19 mouse cellular contexts compared by ENCODE assay signal in the genomic region with DNA sequence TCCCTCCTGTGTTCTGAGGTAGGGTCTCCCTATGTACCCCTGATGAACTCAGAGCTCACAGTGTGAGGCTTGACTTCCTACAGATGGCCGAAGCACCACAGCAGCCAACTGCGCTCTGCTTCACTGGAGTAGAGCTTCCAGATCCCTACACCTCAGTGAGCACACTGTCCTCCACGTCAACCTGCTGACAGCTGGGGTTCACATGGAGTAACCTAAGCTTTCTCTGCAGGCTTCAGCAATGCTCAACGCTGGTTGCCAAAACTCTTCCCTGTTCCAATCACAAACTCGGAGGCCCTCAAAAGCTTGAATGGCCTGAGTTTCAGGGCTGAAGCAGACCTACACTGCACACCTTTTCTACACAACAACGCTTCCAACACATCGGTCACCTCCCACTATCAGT. TPM values are rescaled to one million over a fixed set of nuclear protein-coding genes. Genes with fewer than 3 reads are reported as not detected.
DNase-seq lines count a peak whose midpoint lies in the region; ATAC-seq and TF ChIP-seq lines count a peak whose summit lies in the region.
"Had no signal": no experiment of that assay in that cellular context is flagged by ENCODE, and none has a peak within 500 bp of the region (broad histone marks: within the 10 kb centered on the region; RNA-seq: fewer than 3 reads in every experiment).

No protein-coding gene starts in this region.

- no peaks in the 10 kb centered on the region for H3K27me3 ChIP-seq in liver, embryonic 15.5 days
- H3K27me3 ChIP-seq in liver, postnatal 0 days (ENCODE audit: insufficient read depth, low read length): no peaks in the 10 kb centered on the region
- H3K27me3 ChIP-seq: forebrain, embryonic 15.5 days; neural tube, embryonic 15.5 days had no signal

- no peak overlapping the region for H3K9ac ChIP-seq in liver, embryonic 15.5 days
- no peak overlapping the region for H3K9ac ChIP-seq in liver, postnatal 0 days (replicated peaks)
- H3K9ac ChIP-seq: forebrain, embryonic 15.5 days; lung, embryonic 14.5 days; neural tube, embryonic 15.5 days had no signal

- no peak overlapping the region for H3K4me2 ChIP-seq in liver, embryonic 15.5 days
- no peak overlapping the region for H3K4me2 ChIP-seq in liver, postnatal 0 days (ENCODE audit: low read depth, low read length)
- H3K4me2 ChIP-seq: forebrain, embryonic 15.5 days; heart, embryonic 11.5 days; liver, embryonic 11.5 days; lung, embryonic 14.5 days; neural tube, embryonic 15.5 days had no signal

- ATAC-seq in liver, embryonic 15.5 days (ENCODE audit: insufficient read depth): no peak
- no peak for ATAC-seq in liver, postnatal 0 days
- ATAC-seq: forebrain, embryonic 15.5 days; hindbrain, embryonic 16.5 days; intestine, embryonic 16.5 days; midbrain, embryonic 16.5 days had no signal

- H3K4me3 ChIP-seq in liver, embryonic 15.5 days (replicated peaks): no peak overlapping the region
- H3K4me3 ChIP-seq in liver, postnatal 0 days (ENCODE audit: low read depth, low read length): no peak overlapping the region
- H3K4me3 ChIP-seq: embryonic facial prominence, embryonic 10.5 days; forebrain, embryonic 15.5 days; neural tube, embryonic 15.5 days had no signal

- peak; percentile 32 for DNase-seq in gastrocnemius, postnatal 25 days
- no peak for DNase-seq in gastrocnemius, postnatal 36 days
- DNase-seq in liver, postnatal 0 days: no peak
- DNase-seq in cerebellum, adult 8-10 months: peak; percentile 49
- peak; percentile 42 to 56 for DNase-seq in cerebellum, postnatal 36 days
- DNase-seq in ovary, adult 18-20 months (ENCODE audit: low spot score): no peak
- no peak for DNase-seq in frontal cortex, postnatal 14 days (ENCODE audit: low spot score in 2 of 2)
- DNase-seq: adrenal gland, postnatal 36 days; lung, embryonic 14.5 days had no signal

- no peaks in the 10 kb centered on the region for H3K9me3 ChIP-seq in liver, embryonic 15.5 days (replicated peaks)
- H3K9me3 ChIP-seq in liver, postnatal 0 days (ENCODE audit: low read length): no peaks in the 10 kb centered on the region
- H3K9me3 ChIP-seq: embryonic facial prominence, embryonic 10.5 days; forebrain, embryonic 15.5 days; neural tube, embryonic 15.5 days had no signal

- TF ChIP-seq CTCF in liver, postnatal 0 days (IDR thresholded peaks at IDR 0.05; ENCODE audit: low read depth): no peak

- peaks cover 60% of the 10 kb centered on the region for H3K36me3 ChIP-seq in liver, embryonic 15.5 days (replicated peaks)
- peaks cover 30% of the 10 kb centered on the region for H3K36me3 ChIP-seq in liver, postnatal 0 days (replicated peaks; ENCODE audit: insufficient read depth, low read length)

- H3K27ac ChIP-seq in liver, embryonic 15.5 days (replicated peaks): peak overlapping the region; percentile 38; the same call in 1 of the 2 replicates
- no peak overlapping the region for H3K27ac ChIP-seq in liver, postnatal 0 days (ENCODE audit: low read depth)
- H3K27ac ChIP-seq: embryonic facial prominence, embryonic 10.5 days; forebrain, embryonic 15.5 days; macrophage; neural tube, embryonic 15.5 days had no signal

- H3K4me1 ChIP-seq in liver, embryonic 15.5 days (replicated peaks): peaks cover 25% of the 10 kb centered on the region
- no peaks in the 10 kb centered on the region for H3K4me1 ChIP-seq in liver, postnatal 0 days (ENCODE audit: insufficient read depth)
- H3K4me1 ChIP-seq: embryonic facial prominence, embryonic 10.5 days; forebrain, embryonic 15.5 days; neural tube, embryonic 15.5 days had no signal

- intact Hi-C loops in gastrocnemius, postnatal 36 days (cut with DNase I): no loop called here

- TF ChIP-seq EP300 in liver, postnatal 0 days (IDR thresholded peaks at IDR 0.05; ENCODE audit: low read depth): no peak

- 87% methylated on average over 7 of the region's 7 CpGs for WGBS in liver, embryonic 15.5 days (ENCODE audit: insufficient replicate concordance)
- 84% methylated on average over 7 of the region's 7 CpGs for WGBS in liver, postnatal 0 days (ENCODE audit: insufficient replicate concordance)

RNA-seq across cellular contexts. Expression of a gene that starts 38.1 kb away (rescaled TPM):
- 10 to 100 TPM; 18.1 to 20.0 TPM for total RNA-seq in gastrocnemius, postnatal 25 days (2021)
- total RNA-seq in gastrocnemius, postnatal 36 days (2021): 10 to 100 TPM; 15.9 to 18.0 TPM
- polyA plus RNA-seq in liver, embryonic 15.5 days (2015; fragmentation: Nextera tagmentation; extraction: Ambion mirVana): 7.8 and 8.4 TPM in 2 replicates
- 7.3 and 8.3 TPM in 2 replicates for polyA plus RNA-seq in liver, postnatal 0 days (2015; fragmentation: Nextera tagmentation; extraction: Ambion mirVana)

Comparison
In these comparisons a context has a peak if more than half of its experiments do, and no peak if none do; other contexts are left out.
1. DNase-seq: peak in gastrocnemius, postnatal 25 days (single experiment), cerebellum, adult 8-10 months (single experiment) and cerebellum, postnatal 36 days (2 of 2); none in gastrocnemius, postnatal 36 days (0 of 2), liver, postnatal 0 days (single experiment), ovary, adult 18-20 months (single experiment) and frontal cortex, postnatal 14 days (0 of 2).